Mouse (Mus musculus): ENCODE measurements around the gene Lrrn2. TPM values are rescaled to one million over a fixed set of nuclear protein-coding genes. Genes with fewer than 3 reads are reported as not detected.

The Lrrn2 gene
- total and polyA plus RNA-seq, 2 experiments from 2014 or later: 44.6 to 90.9 TPM

- ATAC-seq (peak; percentile 38), DNase-seq (peak; percentile 54)
- H3K9ac ChIP-seq: 0 out of 2 replicates have a peak overlapping the region, but pooled peaks have one; percentile 10
- H3K4me1 ChIP-seq (ENCODE audit: insufficient read depth): peaks cover 12% of the 10 kb centered on the region; the same call in 1 of the 2 replicates
- no peaks in the 10 kb centered on the region for H3K9me3 ChIP-seq (ENCODE audit: low read length)
- no peak for TF ChIP-seq CTCF (IDR thresholded peaks at IDR 0.05; ENCODE audit: low read depth)
- H3K36me3 ChIP-seq (ENCODE audit: insufficient read depth): 0 out of 2 replicates have a peak, but pooled peaks cover 7% of the 10 kb centered on the region
- 0 out of 2 replicates have a peak overlapping the region, but pooled peaks have one; percentile 21 for H3K27ac ChIP-seq (ENCODE audit: low read depth, low read length)
- H3K27me3 ChIP-seq (ENCODE audit: insufficient read depth, low read length): no peaks in the 10 kb centered on the region
- no peak overlapping the region for H3K4me2 ChIP-seq (ENCODE audit: low read depth)
- H3K4me3 ChIP-seq (ENCODE audit: low read depth, low read length): no peak overlapping the region
- WGBS: 36% methylated on average over 9 of the region's 9 CpGs
Measured at GRCm38 (mm10) chr1:132922257-132922656, 42.2 kb downstream of the Lrrn2 start.

- H3K27me3 ChIP-seq (ENCODE audit: insufficient read depth, low read length): no peaks in the 10 kb centered on the region
- no peak overlapping the region for H3K9ac ChIP-seq
- DNase-seq (no peak), ATAC-seq (no peak)
- TF ChIP-seq CTCF (IDR thresholded peaks at IDR 0.05; ENCODE audit: low read depth): no peak
- H3K4me3 ChIP-seq (ENCODE audit: low read depth, low read length): no peak overlapping the region
- no peak overlapping the region for H3K4me2 ChIP-seq (ENCODE audit: low read depth)
- WGBS: 79% methylated on average over 7 of the region's 7 CpGs
- H3K4me1 ChIP-seq (ENCODE audit: insufficient read depth): peaks cover 12% of the 10 kb centered on the region; the same call in 1 of the 2 replicates
- no peaks in the 10 kb centered on the region for H3K9me3 ChIP-seq (ENCODE audit: low read length)
- no peak overlapping the region for H3K27ac ChIP-seq (ENCODE audit: low read depth, low read length)
- 0 out of 2 replicates have a peak, but pooled peaks cover 7% of the 10 kb centered on the region for H3K36me3 ChIP-seq (ENCODE audit: insufficient read depth)
Measured at GRCm38 (mm10) chr1:132925270-132925669, 45.2 kb downstream of the Lrrn2 start.

- 0 out of 2 replicates have a peak, but pooled peaks have one; percentile 32 for ATAC-seq
- DNase-seq: no peak
- Histone ChIP-seq H3K4me3 (ENCODE audit: low read depth, low read length) (no peak overlapping the region), H3K9ac (no peak overlapping the region), H3K36me3 (ENCODE audit: insufficient read depth) (0 out of 2 replicates have a peak, but pooled peaks cover 7% of the 10 kb centered on the region), H3K4me1 (ENCODE audit: insufficient read depth) (no peaks in the 10 kb centered on the region), H3K9me3 (ENCODE audit: low read length) (no peaks in the 10 kb centered on the region), H3K27me3 (ENCODE audit: insufficient read depth, low read length) (no peaks in the 10 kb centered on the region), H3K4me2 (ENCODE audit: low read depth) (no peak overlapping the region), H3K27ac (ENCODE audit: low read depth, low read length) (no peak overlapping the region)
- WGBS: 61% methylated on average over 19 of the region's 19 CpGs
- TF ChIP-seq CTCF (IDR thresholded peaks at IDR 0.05; ENCODE audit: low read depth): no peak
Measured at GRCm38 (mm10) chr1:132928032-132928906, 48.2 kb downstream of the Lrrn2 start.

- no peak for DNase-seq
- Histone ChIP-seq H3K36me3 (ENCODE audit: insufficient read depth) (0 out of 2 replicates have a peak, but pooled peaks cover 7% of the 10 kb centered on the region), H3K9me3 (ENCODE audit: low read length) (no peaks in the 10 kb centered on the region), H3K4me2 (ENCODE audit: low read depth) (no peak overlapping the region), H3K9ac (no peak overlapping the region), H3K27me3 (ENCODE audit: insufficient read depth, low read length) (no peaks in the 10 kb centered on the region), H3K27ac (ENCODE audit: low read depth, low read length) (no peak overlapping the region), H3K4me3 (ENCODE audit: low read depth, low read length) (no peak overlapping the region), H3K4me1 (ENCODE audit: insufficient read depth) (no peaks in the 10 kb centered on the region)
- no peak for ATAC-seq
- 60% methylated on average over 3 of the region's 3 CpGs for WGBS
- TF ChIP-seq CTCF (IDR thresholded peaks at IDR 0.05; ENCODE audit: low read depth): no peak
Measured at GRCm38 (mm10) chr1:132928907-132929250, 48.8 kb downstream of the Lrrn2 start.

- H3K27me3 ChIP-seq (ENCODE audit: insufficient read depth, low read length): no peaks in the 10 kb centered on the region
- no peak for TF ChIP-seq CTCF (IDR thresholded peaks at IDR 0.05; ENCODE audit: low read depth)
- DNase-seq (peak; percentile 14), ATAC-seq (no peak)
- no peak overlapping the region for H3K9ac ChIP-seq
- no peaks in the 10 kb centered on the region for H3K9me3 ChIP-seq (ENCODE audit: low read length)
- H3K4me2 ChIP-seq (ENCODE audit: low read depth): no peak overlapping the region
- WGBS: 38% methylated on average over 4 of the region's 4 CpGs
- H3K4me3 ChIP-seq (ENCODE audit: low read depth, low read length): no peak overlapping the region
- no peak overlapping the region for H3K27ac ChIP-seq (ENCODE audit: low read depth, low read length)
- 0 out of 2 replicates have a peak, but pooled peaks cover 6% of the 10 kb centered on the region for H3K36me3 ChIP-seq (ENCODE audit: insufficient read depth)
- H3K4me1 ChIP-seq (ENCODE audit: insufficient read depth): no peaks in the 10 kb centered on the region
Measured at GRCm38 (mm10) chr1:132930291-132930690, 50.2 kb downstream of the Lrrn2 start.

GRCm38 (mm10) chr1:132932421-132932820 is 52.3 kb downstream of the Lrrn2 start:
- Histone ChIP-seq H3K36me3 (ENCODE audit: insufficient read depth) (peaks cover 6% of the 10 kb centered on the region; the same call in 1 of the 2 replicates), H3K27ac (ENCODE audit: low read depth, low read length) (no peak overlapping the region), H3K4me2 (ENCODE audit: low read depth) (no peak overlapping the region), H3K9me3 (ENCODE audit: low read length) (no peaks in the 10 kb centered on the region), H3K9ac (no peak overlapping the region), H3K4me3 (ENCODE audit: low read depth, low read length) (no peak overlapping the region), H3K27me3 (ENCODE audit: insufficient read depth, low read length) (no peaks in the 10 kb centered on the region), H3K4me1 (ENCODE audit: insufficient read depth) (no peaks in the 10 kb centered on the region)
- TF ChIP-seq CTCF (IDR thresholded peaks at IDR 0.05; ENCODE audit: low read depth): no peak
- WGBS: 71% methylated on average over 2 of the region's 2 CpGs
- ATAC-seq (no peak), DNase-seq (no peak)

GRCm38 (mm10) chr1:132934856-132935255 is 54.8 kb downstream of the Lrrn2 start:
- H3K9ac ChIP-seq: no peak overlapping the region
- ATAC-seq (peak; percentile 88), DNase-seq (peak; percentile 67)
- whole genome bisulfite sequencing: 27% methylated on average over 7 of the region's 7 CpGs
- no peak overlapping the region for H3K4me2 ChIP-seq (ENCODE audit: low read depth)
- peak; percentile 66 for TF ChIP-seq CTCF (IDR thresholded peaks at IDR 0.05; ENCODE audit: low read depth)
- peaks cover 29% of the 10 kb centered on the region for H3K36me3 ChIP-seq (ENCODE audit: insufficient read depth)
- no peaks in the 10 kb centered on the region for H3K27me3 ChIP-seq (ENCODE audit: insufficient read depth, low read length)
- H3K4me1 ChIP-seq (ENCODE audit: insufficient read depth): no peaks in the 10 kb centered on the region
- no peaks in the 10 kb centered on the region for H3K9me3 ChIP-seq (ENCODE audit: low read length)
- no peak overlapping the region for H3K4me3 ChIP-seq (ENCODE audit: low read depth, low read length)
- H3K27ac ChIP-seq (ENCODE audit: low read depth, low read length): no peak overlapping the region

All from forebrain, postnatal 0 days (tissue).